Mouse (Mus musculus): ENCODE data around the gene Bcar3. TPM values are rescaled to one million over a fixed set of nuclear protein-coding genes. Genes with fewer than 3 reads are reported as not detected.

The Bcar3 gene
- total and polyA plus RNA-seq, 3 experiments = 47.4 to 61.2 (median 52.0) TPM

DNA sequence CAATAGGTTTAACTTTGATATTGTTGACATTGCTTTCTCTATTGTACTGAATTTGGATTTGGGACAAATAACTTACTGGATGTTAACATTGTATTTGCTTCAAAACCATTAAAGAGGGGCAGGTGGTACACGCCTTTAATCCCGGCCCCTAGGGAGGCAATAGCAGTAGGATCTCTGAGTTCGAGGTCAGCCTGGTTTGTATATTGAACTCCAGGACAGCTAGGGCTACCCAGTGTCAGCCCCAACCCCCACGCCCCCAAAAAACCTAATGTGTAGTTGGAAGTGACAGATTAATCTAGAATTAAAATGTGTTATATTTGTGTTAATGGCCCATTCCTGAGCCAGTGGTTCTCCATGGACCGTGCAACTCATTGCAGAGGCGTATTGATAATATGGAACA is 47.5 kb upstream of the Bcar3 start:
- DNase-seq (ENCODE audit: extremely low read depth) = peak; percentile 7
- H3K4me1 ChIP-seq (ENCODE audit: control insufficient read depth in 1 of 2, insufficient read depth in 2 of 2) = peaks cover 0 to 42% of the 10 kb centered on the region in 2 experiments; a peak in 2 of 4 replicates
- H3K36me3 ChIP-seq (replicated peaks in 1 of 2; ENCODE audit: control insufficient read depth in 1 of 2, insufficient read depth in 1 of 2, low read length in 1 of 2) = peaks cover 0 to 10% of the 10 kb centered on the region in 2 experiments
- H3K79me2 ChIP-seq (replicated peaks; ENCODE audit: control insufficient read depth, extremely low read depth, insufficient read depth, poor library complexity, severe bottlenecking) = peaks cover 19% of the 10 kb centered on the region
- in situ Hi-C loops (cut with MboI; ENCODE audit: low pct_ligation_motif_present, low pct_unique_long_range_greater_than_20kb, low sequenced_read_pairs) (no loop called here), dilution Hi-C loops (cut with MboI; ENCODE audit: extremely low pct_ligation_motif_present, extremely low pct_unique_long_range_greater_than_20kb, low sequenced_read_pairs) (no loop called here)
- H3K9me3 ChIP-seq (replicated peaks; ENCODE audit: low read length) = no peaks in the 10 kb centered on the region
- no peaks in the 10 kb centered on the region for H3K27me3 ChIP-seq (replicated peaks)
- TF ChIP-seq EP300 (IDR thresholded peaks at IDR 0.05; ENCODE audit: low read length) = no peak
- peak overlapping the region; percentile 65 to 97 (median 91) for H3K4me3 ChIP-seq (replicated peaks in 1 of 3; ENCODE audit: low read depth in 2 of 3, low read length in 2 of 3, poor library complexity in 1 of 3)
- H3K27ac ChIP-seq (ENCODE audit: insufficient read depth, low read depth) = no peak overlapping the region
- peak overlapping the region; percentile 92 for H3K4me2 ChIP-seq (ENCODE audit: insufficient read depth, low read depth, poor library complexity, severe bottlenecking)
- H3K9ac ChIP-seq (ENCODE audit: insufficient read depth, low read depth) = peak overlapping the region; percentile 90

DNA sequence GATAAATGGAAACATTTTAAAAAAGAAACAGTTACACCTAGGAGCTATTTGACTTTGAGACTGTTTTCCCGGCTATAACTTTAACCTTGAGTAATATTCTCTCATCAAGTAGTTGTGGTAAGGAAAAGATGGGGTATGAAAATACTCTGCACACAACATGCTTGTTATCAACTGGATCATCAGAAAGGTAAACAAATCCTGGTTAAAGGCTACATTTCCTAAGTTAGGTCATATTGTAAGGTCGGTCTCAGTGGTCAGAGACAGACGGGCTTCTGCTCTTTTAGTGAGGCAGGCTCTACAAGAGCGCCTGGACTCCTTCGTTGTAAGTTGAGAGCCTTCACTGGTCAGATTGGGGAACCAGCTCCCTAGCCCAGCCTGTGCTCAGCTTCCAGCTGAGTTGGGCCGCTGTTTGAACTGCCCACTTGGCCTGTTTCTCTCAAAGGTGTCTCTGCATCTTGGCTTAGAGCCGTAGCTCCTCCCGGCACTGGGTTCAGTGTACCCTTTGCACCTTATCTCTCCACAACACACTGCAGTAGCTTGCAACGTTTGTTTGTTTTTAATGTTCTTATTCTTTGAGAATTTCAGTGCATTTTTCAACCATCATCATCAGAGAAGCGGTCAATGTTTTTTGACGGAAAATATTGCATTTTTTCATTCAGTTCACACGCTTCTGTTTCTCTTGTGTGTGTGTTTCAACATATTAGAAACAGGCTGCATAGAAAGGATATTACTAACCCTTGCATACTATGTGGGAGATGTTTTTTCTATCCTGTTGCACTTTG is 46.8 kb upstream of the Bcar3 start:
- H3K27me3 ChIP-seq (replicated peaks) = no peaks in the 10 kb centered on the region
- peaks cover 0 to 42% of the 10 kb centered on the region in 2 experiments; a peak in 2 of 4 replicates for H3K4me1 ChIP-seq (ENCODE audit: control insufficient read depth in 1 of 2, insufficient read depth in 2 of 2)
- no peaks in the 10 kb centered on the region for H3K9me3 ChIP-seq (replicated peaks; ENCODE audit: low read length)
- H3K36me3 ChIP-seq (replicated peaks in 1 of 2; ENCODE audit: control insufficient read depth in 1 of 2, insufficient read depth in 1 of 2, low read length in 1 of 2) = peaks cover 0 to 13% of the 10 kb centered on the region in 2 experiments
- peaks cover 19% of the 10 kb centered on the region for H3K79me2 ChIP-seq (replicated peaks; ENCODE audit: control insufficient read depth, extremely low read depth, insufficient read depth, poor library complexity, severe bottlenecking)
- dilution Hi-C loops (cut with MboI; ENCODE audit: extremely low pct_ligation_motif_present, extremely low pct_unique_long_range_greater_than_20kb, low sequenced_read_pairs) = no loop called here
- H3K27ac ChIP-seq (ENCODE audit: insufficient read depth, low read depth) = no peak overlapping the region
- no peak for TF ChIP-seq JUN (IDR thresholded peaks at IDR 0.05; ENCODE audit: insufficient read depth, low read depth, low read length)
- no peak for TF ChIP-seq IRF4 (IDR thresholded peaks at IDR 0.05; ENCODE audit: low read depth, low read length)
- no peak for TF ChIP-seq USF1 (IDR thresholded peaks at IDR 0.05; ENCODE audit: low read depth, low read length)
- no peak for TF ChIP-seq BHLHE40 (IDR thresholded peaks at IDR 0.05; ENCODE audit: low read depth, low read length)
- no peak for TF ChIP-seq JUND (conservative IDR thresholded peaks at IDR 0.05; ENCODE audit: low read depth, low read length)
- no peak for DNase-seq (ENCODE audit: extremely low read depth)
- peak overlapping the region; percentile 90; the same call in 1 of the 2 replicates for H3K9ac ChIP-seq (ENCODE audit: insufficient read depth, low read depth)
- in situ Hi-C loops (cut with MboI; ENCODE audit: low pct_ligation_motif_present, low pct_unique_long_range_greater_than_20kb, low sequenced_read_pairs) = no loop called here
- H3K4me3 ChIP-seq (replicated peaks in 1 of 3; ENCODE audit: low read depth in 2 of 3, low read length in 2 of 3, poor library complexity in 1 of 3) = peak overlapping the region; percentile 11 to 97 (median 91)
- peak overlapping the region; percentile 92 for H3K4me2 ChIP-seq (ENCODE audit: insufficient read depth, low read depth, poor library complexity, severe bottlenecking)

DNA sequence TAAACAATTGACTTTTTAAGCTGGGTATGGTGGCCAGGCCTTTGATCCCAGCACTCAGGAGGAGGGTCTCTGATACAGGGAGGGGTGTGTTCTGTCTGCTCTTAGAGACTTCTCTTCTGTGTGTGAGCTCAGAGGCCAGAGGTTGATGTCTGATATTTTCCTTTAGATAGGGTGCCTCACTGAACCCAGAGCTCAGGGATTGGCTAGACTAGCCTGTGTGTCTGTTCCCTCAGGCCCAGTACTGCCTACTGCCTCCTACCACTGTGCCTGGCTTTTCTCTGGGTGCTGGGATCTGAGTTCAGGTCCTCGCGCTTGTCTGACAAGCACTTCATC is 46.2 kb upstream of the Bcar3 start:
- H3K9me3 ChIP-seq (replicated peaks; ENCODE audit: low read length) = no peaks in the 10 kb centered on the region
- H3K4me1 ChIP-seq (ENCODE audit: control insufficient read depth in 1 of 2, insufficient read depth in 2 of 2) = peaks cover 0 to 42% of the 10 kb centered on the region in 2 experiments; a peak in 2 of 4 replicates
- H3K4me2 ChIP-seq (ENCODE audit: insufficient read depth, low read depth, poor library complexity, severe bottlenecking) = peak overlapping the region; percentile 92
- no peak overlapping the region for H3K27ac ChIP-seq (ENCODE audit: insufficient read depth, low read depth)
- no peak overlapping the region for H3K4me3 ChIP-seq (replicated peaks in 1 of 3; ENCODE audit: low read depth in 2 of 3, low read length in 2 of 3, poor library complexity in 1 of 3)
- no peaks in the 10 kb centered on the region for H3K27me3 ChIP-seq (replicated peaks)
- H3K9ac ChIP-seq (ENCODE audit: insufficient read depth, low read depth) = peak overlapping the region; percentile 28; the same call in 1 of the 2 replicates
- peaks cover 21% of the 10 kb centered on the region for H3K79me2 ChIP-seq (replicated peaks; ENCODE audit: control insufficient read depth, extremely low read depth, insufficient read depth, poor library complexity, severe bottlenecking)
- no peak for TF ChIP-seq ZKSCAN1 (IDR thresholded peaks at IDR 0.05; ENCODE audit: borderline replicate concordance, low read depth, low read length)
- TF ChIP-seq JUND (conservative IDR thresholded peaks at IDR 0.05; ENCODE audit: low read depth, low read length) = no peak
- no peak for TF ChIP-seq E2F4 (IDR thresholded peaks at IDR 0.05; ENCODE audit: insufficient replicate concordance, low read depth, low read length)
- TF ChIP-seq POLR2AphosphoS2 (IDR thresholded peaks at IDR 0.05; ENCODE audit: low read depth, low read length) = no peak
- no peak for TF ChIP-seq ZMIZ1 (IDR thresholded peaks at IDR 0.05; ENCODE audit: low read depth, low read length)
- DNase-seq (ENCODE audit: extremely low read depth) = peak; percentile 12
- H3K36me3 ChIP-seq (replicated peaks in 1 of 2; ENCODE audit: control insufficient read depth in 1 of 2, insufficient read depth in 1 of 2, low read length in 1 of 2) = peaks cover 0 to 16% of the 10 kb centered on the region in 2 experiments
- in situ Hi-C loops (cut with MboI; ENCODE audit: low pct_ligation_motif_present, low pct_unique_long_range_greater_than_20kb, low sequenced_read_pairs) (no loop called here), dilution Hi-C loops (cut with MboI; ENCODE audit: extremely low pct_ligation_motif_present, extremely low pct_unique_long_range_greater_than_20kb, low sequenced_read_pairs) (no loop called here)
